Mouse (Mus musculus): ENCODE measurements around the gene Ptpn21. TPM values are rescaled to one million over a fixed set of nuclear protein-coding genes. Genes with fewer than 3 reads are reported as not detected.

Gene Ptpn21
- polyA plus RNA-seq, 1 experiment from 2014 or later, result 12.0 TPM

- H3K27ac ChIP-seq (ENCODE audit: low read depth, low read length), result no peak overlapping the region
- no peak for ATAC-seq (replicated peaks; ENCODE audit: low FRiP score)
- no peaks in the 10 kb centered on the region for H3K27me3 ChIP-seq (ENCODE audit: control insufficient read depth, insufficient read depth, low read length)
- no peak for DNase-seq (ENCODE audit: low spot score)
- H3K36me3 ChIP-seq (ENCODE audit: control insufficient read depth, insufficient read depth, low read length), result no peaks in the 10 kb centered on the region
- H3K9me3 ChIP-seq (ENCODE audit: control insufficient read depth, low read length), result no peaks in the 10 kb centered on the region
- H3K4me3 ChIP-seq (ENCODE audit: low read depth, low read length), result no peak overlapping the region
- H3K4me1 ChIP-seq (replicated peaks; ENCODE audit: control insufficient read depth, insufficient read depth, low read length), result no peaks in the 10 kb centered on the region
- H3K4me2 ChIP-seq (ENCODE audit: low read depth, low read length, severe bottlenecking), result no peak overlapping the region
- no peak overlapping the region for H3K9ac ChIP-seq (ENCODE audit: low read length)
- WGBS, result 94% methylated on average over 10 of the region's 10 CpGs
Measured at GRCm38 (mm10) chr12:98669086-98669485, 68.1 kb downstream of the Ptpn21 start.

GRCm38 (mm10) chr12:98668132-98668814, 68.9 kb downstream of the Ptpn21 start:
- H3K9ac ChIP-seq (ENCODE audit: low read length), result no peak overlapping the region
- ATAC-seq (replicated peaks; ENCODE audit: low FRiP score), result no peak
- no peak overlapping the region for H3K4me3 ChIP-seq (ENCODE audit: low read depth, low read length)
- H3K9me3 ChIP-seq (ENCODE audit: control insufficient read depth, low read length), result no peaks in the 10 kb centered on the region
- no peaks in the 10 kb centered on the region for H3K36me3 ChIP-seq (ENCODE audit: control insufficient read depth, insufficient read depth, low read length)
- no peaks in the 10 kb centered on the region for H3K4me1 ChIP-seq (replicated peaks; ENCODE audit: control insufficient read depth, insufficient read depth, low read length)
- H3K4me2 ChIP-seq (ENCODE audit: low read depth, low read length, severe bottlenecking), result no peak overlapping the region
- H3K27ac ChIP-seq (ENCODE audit: low read depth, low read length), result no peak overlapping the region
- WGBS, result 85% methylated on average over 10 of the region's 10 CpGs
- H3K27me3 ChIP-seq (ENCODE audit: control insufficient read depth, insufficient read depth, low read length), result no peaks in the 10 kb centered on the region
- DNase-seq (ENCODE audit: low spot score), result no peak

- no peak for ATAC-seq (replicated peaks; ENCODE audit: low FRiP score)
- H3K4me2 ChIP-seq (ENCODE audit: low read depth, low read length, severe bottlenecking), result no peak overlapping the region
Measured at GRCm38 (mm10) chr12:98662617-98663016, 74.6 kb downstream of the Ptpn21 start.

GRCm38 (mm10) chr12:98656873-98657272, 80.3 kb downstream of the Ptpn21 start:
- Histone ChIP-seq H3K4me1 (replicated peaks; ENCODE audit: control insufficient read depth, insufficient read depth, low read length) (no peaks in the 10 kb centered on the region), H3K4me3 (ENCODE audit: low read depth, low read length) (no peak overlapping the region), H3K9ac (ENCODE audit: low read length) (no peak overlapping the region), H3K27me3 (ENCODE audit: control insufficient read depth, insufficient read depth, low read length) (no peaks in the 10 kb centered on the region), H3K27ac (ENCODE audit: low read depth, low read length) (no peak overlapping the region), H3K36me3 (ENCODE audit: control insufficient read depth, insufficient read depth, low read length) (no peaks in the 10 kb centered on the region), H3K9me3 (ENCODE audit: control insufficient read depth, low read length) (no peaks in the 10 kb centered on the region), H3K4me2 (ENCODE audit: low read depth, low read length, severe bottlenecking) (no peak overlapping the region)
- DNase-seq (ENCODE audit: low spot score) (no peak), ATAC-seq (replicated peaks; ENCODE audit: low FRiP score) (no peak)
- 75% methylated on average over 2 of the region's 2 CpGs for WGBS

More at GRCm38 (mm10) chr12:98662617-98663016, 74.6 kb downstream of the Ptpn21 start:
- no peak for DNase-seq (ENCODE audit: low spot score)
- WGBS, result 92% methylated on average over 7 of the region's 7 CpGs
- Histone ChIP-seq H3K9me3 (ENCODE audit: control insufficient read depth, low read length) (no peaks in the 10 kb centered on the region), H3K36me3 (ENCODE audit: control insufficient read depth, insufficient read depth, low read length) (no peaks in the 10 kb centered on the region; the same call in 1 of the 2 replicates), H3K4me1 (replicated peaks; ENCODE audit: control insufficient read depth, insufficient read depth, low read length) (no peaks in the 10 kb centered on the region), H3K9ac (ENCODE audit: low read length) (no peak overlapping the region), H3K4me3 (ENCODE audit: low read depth, low read length) (no peak overlapping the region), H3K27me3 (ENCODE audit: control insufficient read depth, insufficient read depth, low read length) (no peaks in the 10 kb centered on the region), H3K27ac (ENCODE audit: low read depth, low read length) (no peak overlapping the region)

GRCm38 (mm10) chr12:98644852-98645251, 92.4 kb downstream of the Ptpn21 start:
- no peak for ATAC-seq (replicated peaks; ENCODE audit: low FRiP score)
- no peak for DNase-seq (ENCODE audit: low spot score)
- Histone ChIP-seq H3K9me3 (ENCODE audit: control insufficient read depth, low read length) (no peaks in the 10 kb centered on the region), H3K4me1 (replicated peaks; ENCODE audit: control insufficient read depth, insufficient read depth, low read length) (no peaks in the 10 kb centered on the region), H3K9ac (ENCODE audit: low read length) (no peak overlapping the region), H3K4me3 (ENCODE audit: low read depth, low read length) (no peak overlapping the region), H3K36me3 (ENCODE audit: control insufficient read depth, insufficient read depth, low read length) (no peaks in the 10 kb centered on the region), H3K27me3 (ENCODE audit: control insufficient read depth, insufficient read depth, low read length) (no peaks in the 10 kb centered on the region), H3K27ac (ENCODE audit: low read depth, low read length) (no peak overlapping the region), H3K4me2 (ENCODE audit: low read depth, low read length, severe bottlenecking) (no peak overlapping the region)

- H3K27ac ChIP-seq (ENCODE audit: low read depth, low read length), result no peak overlapping the region
- H3K4me3 ChIP-seq (ENCODE audit: low read depth, low read length), result peak overlapping the region; percentile 59
- DNase-seq (ENCODE audit: low spot score), result no peak
- WGBS, result under 1% methylated on average over 16 of the region's 16 CpGs
- H3K9ac ChIP-seq (ENCODE audit: low read length), result peak overlapping the region; percentile 64
- H3K27me3 ChIP-seq (ENCODE audit: control insufficient read depth, insufficient read depth, low read length), result no peaks in the 10 kb centered on the region
- no peaks in the 10 kb centered on the region; the same call in 1 of the 2 replicates for H3K9me3 ChIP-seq (ENCODE audit: control insufficient read depth, low read length)
- H3K4me1 ChIP-seq (replicated peaks; ENCODE audit: control insufficient read depth, insufficient read depth, low read length), result no peaks in the 10 kb centered on the region
- peak overlapping the region; percentile 61 for H3K4me2 ChIP-seq (ENCODE audit: low read depth, low read length, severe bottlenecking)
- no peaks in the 10 kb centered on the region for H3K36me3 ChIP-seq (ENCODE audit: control insufficient read depth, insufficient read depth, low read length)
- ATAC-seq (replicated peaks; ENCODE audit: low FRiP score), result peak; percentile 84
Measured at GRCm38 (mm10) chr12:98628260-98628970, 108.8 kb downstream of the Ptpn21 start.

- H3K4me3 ChIP-seq (ENCODE audit: low read depth, low read length), result peak within 1 kb of the TSS; percentile 59
- peak within 1 kb of the TSS; percentile 64 for H3K9ac ChIP-seq (ENCODE audit: low read length)
- peak within 1 kb of the TSS; percentile 61 for H3K4me2 ChIP-seq (ENCODE audit: low read depth, low read length, severe bottlenecking)
- H3K27ac ChIP-seq (ENCODE audit: low read depth, low read length), result no peak within 1 kb of the TSS
- H3K4me1 ChIP-seq (replicated peaks; ENCODE audit: control insufficient read depth, insufficient read depth, low read length), result no peaks in the 10 kb centered on the region
- peak; percentile 96 for DNase-seq (ENCODE audit: low spot score)
- WGBS, result 4% methylated on average over 32 of the region's 32 CpGs
- H3K27me3 ChIP-seq (ENCODE audit: control insufficient read depth, insufficient read depth, low read length), result no peaks in the 10 kb centered on the region
- no peaks in the 10 kb centered on the region; the same call in 1 of the 2 replicates for H3K9me3 ChIP-seq (ENCODE audit: control insufficient read depth, low read length)
- peak; percentile 96 for ATAC-seq (replicated peaks; ENCODE audit: low FRiP score)
- no peaks in the 10 kb centered on the region for H3K36me3 ChIP-seq (ENCODE audit: control insufficient read depth, insufficient read depth, low read length)
Measured at GRCm38 (mm10) chr12:98627392-98628259, 109.6 kb downstream of the Ptpn21 start, which contains the start of gene Spata7. Gene Spata7 (plus strand): TSS chr12:98628157.
